Mouse (Mus musculus): ENCODE measurements around the gene Vmn1r219. TPM values are rescaled to one million over a fixed set of nuclear protein-coding genes. Genes with fewer than 3 reads are reported as not detected.

The Vmn1r219 gene
- polyA plus RNA-seq, 1 experiment from 2014 or later = not detected

Other genes with a start within 250 kb of the Vmn1r219 start
- not detected in 2 replicates for gene Vmn1r213, start 151.7 kb upstream of the Vmn1r219 start, polyA plus RNA-seq (2016; fragmentation: Nextera tagmentation; extraction: Ambion mirVana)
- gene Vmn1r214, start 128.9 kb upstream of the Vmn1r219 start, polyA plus RNA-seq (2016; fragmentation: Nextera tagmentation; extraction: Ambion mirVana) = not detected in 2 replicates
- gene Vmn1r215, start 91.3 kb upstream of the Vmn1r219 start, polyA plus RNA-seq (2016; fragmentation: Nextera tagmentation; extraction: Ambion mirVana) = not detected in 2 replicates
- not detected in 2 replicates for gene Vmn1r217, start 41.1 kb upstream of the Vmn1r219 start, polyA plus RNA-seq (2016; fragmentation: Nextera tagmentation; extraction: Ambion mirVana)
- gene Vmn1r218, start 26.2 kb upstream of the Vmn1r219 start, polyA plus RNA-seq (2016; fragmentation: Nextera tagmentation; extraction: Ambion mirVana) = not detected in 2 replicates
- not detected in 2 replicates for gene Vmn1r220, start 28.7 kb downstream of the Vmn1r219 start, polyA plus RNA-seq (2016; fragmentation: Nextera tagmentation; extraction: Ambion mirVana)
- gene Vmn1r221, start 54.8 kb downstream of the Vmn1r219 start, polyA plus RNA-seq (2016; fragmentation: Nextera tagmentation; extraction: Ambion mirVana) = not detected in 2 replicates
- not detected in 2 replicates for gene Vmn1r222, start 76.6 kb downstream of the Vmn1r219 start, polyA plus RNA-seq (2016; fragmentation: Nextera tagmentation; extraction: Ambion mirVana)
- 0.04 TPM in 1 of 2 replicates, not detected in the other for gene Vmn1r223, start 87.8 kb downstream of the Vmn1r219 start, polyA plus RNA-seq (2016; fragmentation: Nextera tagmentation; extraction: Ambion mirVana)
- 51.9 and 57.7 TPM in 2 replicates for gene Zfp322a, start 209.9 kb downstream of the Vmn1r219 start, polyA plus RNA-seq (2016; fragmentation: Nextera tagmentation; extraction: Ambion mirVana)

All from neural tube, embryonic 12.5 days (tissue).